Mouse (Mus musculus): ENCODE measurements around the gene Tbca. TPM values are rescaled to one million over a fixed set of nuclear protein-coding genes. Genes with fewer than 3 reads are reported as not detected.

Gene Tbca
- total RNA-seq (2021): 10 to 100 TPM; 52.7 to 59.5 TPM
- long read RNA-seq, experiment 1, transcript Tbca-201 (4 exons, 559 nt): major isoform, 61 of 66 reads
- long read RNA-seq, experiment 1, partial matches to known transcripts: 3 of 66 reads
- long read RNA-seq, experiment 1, other reads (novel, unspliced or antisense): 1 of 66 reads
- long read RNA-seq, experiment 2, transcript Tbca-201 (4 exons, 559 nt): major isoform, 85 of 95 reads
- long read RNA-seq, experiment 2, partial matches to known transcripts: 4 of 95 reads
- long read RNA-seq, experiment 2, other reads (novel, unspliced or antisense): 2 of 95 reads

GRCm38 (mm10) chr13:94788771-94789649 is at the start of gene Tbca:
Gene Tbca (plus strand): TSS chr13:94788910.
- intact Hi-C loops (cut with DNase I): no loop called here
- peak; percentile 76 to 83 for DNase-seq

DNA sequence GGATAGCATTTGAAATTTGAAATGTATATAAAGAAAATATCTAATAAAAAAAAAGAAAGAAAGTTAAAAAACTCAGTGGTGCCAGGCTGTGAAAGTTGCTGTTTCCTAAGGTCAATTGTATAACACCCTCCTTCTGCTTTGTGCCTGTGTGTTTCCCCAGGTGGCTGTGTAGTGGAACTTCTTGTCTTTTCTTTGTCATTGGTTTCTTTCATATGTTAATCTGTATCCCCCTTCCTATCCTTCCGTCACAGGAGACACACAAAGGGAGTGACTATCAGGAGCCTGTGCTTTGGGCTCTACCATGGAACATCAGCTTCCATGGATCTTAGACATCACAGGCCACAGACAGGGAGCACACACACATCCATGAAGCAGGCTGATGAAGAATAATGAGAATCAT is 43.5 kb upstream of the Tbca start:
- intact Hi-C loops (cut with DNase I): no loop called here

GRCm38 (mm10) chr13:94765852-94766251 is 22.9 kb upstream of the Tbca start:
- no peak for DNase-seq
- intact Hi-C loops (cut with DNase I): no loop called here

More for the DNA sequence above, 43.5 kb upstream of the Tbca start:
- no peak for DNase-seq

DNA sequence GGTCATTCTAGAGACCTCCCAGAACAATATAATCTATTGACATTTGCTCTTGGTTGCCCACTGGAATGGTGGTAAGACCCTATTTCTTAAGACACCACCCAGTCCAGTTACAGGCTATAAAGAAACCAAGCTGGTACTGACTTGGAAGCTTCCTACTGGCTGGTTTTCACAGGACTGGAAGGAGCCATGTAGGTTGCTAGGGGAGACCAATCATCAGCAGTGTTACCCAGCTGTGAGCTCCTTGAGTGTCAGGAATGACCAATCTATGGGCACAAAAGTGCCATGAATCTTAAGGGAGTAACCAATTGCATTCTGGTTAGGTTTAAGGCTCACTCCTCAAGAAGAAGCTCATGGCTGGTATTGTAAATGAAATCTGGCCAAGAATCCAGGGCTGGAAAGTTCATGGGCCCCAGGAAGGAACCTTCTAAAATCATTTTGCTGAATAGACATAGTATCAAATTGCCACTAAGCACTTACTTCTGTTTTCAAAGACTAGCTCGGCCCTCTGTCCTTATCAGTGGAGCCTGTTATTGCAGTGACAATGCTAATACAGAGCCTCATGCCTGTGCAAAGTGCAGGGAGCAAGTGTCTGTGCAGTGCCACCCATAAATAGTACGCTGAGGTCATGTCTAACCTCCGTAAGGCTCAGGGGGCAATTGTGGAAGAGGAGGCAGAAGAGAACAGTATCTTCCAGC is 20.1 kb upstream of the Tbca start:
- DNase-seq: no peak

DNA sequence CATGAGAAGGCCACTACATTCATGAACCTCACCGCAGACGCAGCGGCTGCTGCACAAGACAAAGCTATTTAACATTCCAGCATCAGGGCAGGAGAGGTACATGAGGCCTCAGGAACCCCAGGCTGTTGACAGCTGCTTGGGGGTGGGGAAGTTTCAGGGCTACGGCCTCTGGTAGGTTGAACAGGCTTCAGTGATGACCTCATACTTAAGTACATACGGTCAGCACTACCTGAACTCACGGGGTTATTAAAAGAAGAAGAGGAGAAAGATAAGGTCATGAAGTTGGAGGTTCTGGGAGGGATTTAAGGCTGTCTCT is 19.6 kb upstream of the Tbca start:
- intact Hi-C loops (cut with DNase I): no loop called here

More for the DNA sequence above, 20.1 kb upstream of the Tbca start:
- intact Hi-C loops (cut with DNase I): no loop called here

DNA sequence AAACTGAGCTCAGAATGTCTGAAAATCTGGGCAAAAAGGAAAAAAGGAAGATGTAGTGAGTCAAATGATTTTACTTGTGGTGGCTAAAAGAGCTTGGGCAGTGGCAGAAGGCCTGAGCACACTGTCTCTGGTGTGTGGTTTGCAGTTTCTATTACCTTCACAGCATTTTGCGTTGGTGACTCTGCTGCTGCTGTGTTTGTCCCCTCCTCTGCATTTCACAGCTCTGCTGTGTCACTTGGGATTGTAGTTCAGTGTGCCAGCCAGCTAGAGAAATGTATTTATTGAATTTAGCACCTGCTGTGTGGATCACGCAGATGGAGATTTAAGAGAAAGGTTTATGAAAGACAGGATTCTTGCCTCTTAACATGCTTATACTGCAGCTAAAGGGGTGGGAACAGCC is 1.8 kb upstream of the Tbca start:
- no peak for DNase-seq
- intact Hi-C loops (cut with DNase I): no loop called here

More for the DNA sequence above, 19.6 kb upstream of the Tbca start:
- no peak for DNase-seq

GRCm38 (mm10) chr13:94794689-94795088 is 6.0 kb downstream of the Tbca start:
- no peak for DNase-seq
- intact Hi-C loops (cut with DNase I): no loop called here

GRCm38 (mm10) chr13:94803480-94804057 is 14.9 kb downstream of the Tbca start:
- intact Hi-C loops (cut with DNase I): no loop called here
- DNase-seq: no peak

DNA sequence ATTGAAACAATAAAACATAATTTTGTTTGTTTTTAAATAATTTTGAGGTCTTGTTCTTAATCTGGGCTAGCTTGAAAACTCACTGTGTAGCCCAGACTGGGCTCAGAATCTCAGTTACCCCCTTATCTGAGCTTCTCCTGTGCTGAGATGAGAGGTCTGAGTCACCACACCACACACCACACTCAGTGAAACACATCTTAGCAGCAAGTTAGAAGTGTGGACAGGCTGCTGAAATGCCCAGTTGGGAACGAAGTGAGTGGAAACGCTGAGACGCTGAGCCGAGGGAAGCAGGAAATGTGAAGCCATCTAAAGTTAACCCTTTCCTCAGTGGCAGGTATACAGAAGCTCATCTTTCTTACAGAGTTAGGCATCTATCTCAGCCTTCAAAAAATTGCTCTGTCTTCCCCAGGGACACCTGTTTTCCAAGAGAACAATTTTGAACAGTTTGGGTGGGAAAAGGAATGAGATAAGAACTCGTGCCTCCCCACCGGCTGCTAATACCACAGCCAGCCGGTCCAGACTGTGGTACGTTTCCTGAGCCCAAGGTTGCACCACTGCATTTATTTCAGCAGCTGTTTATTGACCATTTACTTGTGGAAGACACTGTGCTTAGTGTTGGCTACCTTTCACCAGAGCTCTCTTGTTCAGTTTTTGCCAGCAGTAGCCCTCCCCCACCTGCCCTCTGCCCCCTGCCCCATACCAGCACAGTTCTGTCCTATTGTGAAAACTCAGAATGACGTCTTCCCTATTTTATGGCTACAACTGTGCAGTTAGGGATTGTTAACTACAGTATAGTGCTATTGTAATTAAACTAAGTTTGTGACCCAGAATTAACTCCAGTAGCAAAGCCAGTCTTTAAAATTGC is 17.8 kb downstream of the Tbca start:
- intact Hi-C loops (cut with DNase I): no loop called here
- DNase-seq: no peak

GRCm38 (mm10) chr13:94808596-94808995 is 19.9 kb downstream of the Tbca start:
- no peak for DNase-seq
- intact Hi-C loops (cut with DNase I): no loop called here

DNA sequence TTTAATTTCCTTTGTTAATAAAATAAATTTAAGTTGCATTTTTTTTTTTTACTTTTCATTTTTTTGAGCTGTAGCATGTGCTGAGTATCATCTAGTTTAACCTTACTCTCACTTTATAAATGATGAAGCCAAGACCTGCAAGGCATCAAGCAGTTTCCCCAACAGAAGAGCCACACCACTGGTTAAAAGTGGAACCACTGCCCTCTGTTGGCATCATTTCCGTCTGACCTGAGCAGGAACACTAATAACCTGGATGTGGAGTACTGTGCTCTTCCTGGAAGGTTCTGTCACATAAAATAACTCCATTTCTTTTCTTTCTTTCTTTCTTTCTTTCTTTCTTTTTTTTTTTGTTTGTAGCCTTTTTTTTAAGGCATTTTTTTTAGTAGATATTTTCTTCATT is 21.0 kb downstream of the Tbca start:
- DNase-seq: no peak
- intact Hi-C loops (cut with DNase I): no loop called here

DNA sequence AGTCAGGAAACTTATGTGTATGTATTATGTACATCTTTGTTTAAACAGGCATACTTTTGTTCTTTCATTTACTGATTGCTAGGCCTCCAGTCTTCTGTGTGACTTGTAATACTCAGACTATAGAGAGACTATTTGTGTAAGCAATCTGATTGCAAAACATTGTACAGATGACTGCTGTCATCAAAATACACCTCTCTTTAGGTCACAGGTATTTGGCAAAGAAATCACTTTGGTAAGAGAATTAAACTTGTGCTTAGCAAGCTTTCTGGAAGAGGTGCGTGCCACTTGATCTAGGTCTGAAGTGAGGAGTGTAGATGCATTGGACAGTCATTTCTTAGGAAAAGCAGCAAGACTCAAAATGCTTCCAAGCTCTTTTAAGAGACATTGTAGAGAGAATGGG is 22.7 kb downstream of the Tbca start:
- no peak for DNase-seq
- intact Hi-C loops (cut with DNase I): no loop called here

- no peak for DNase-seq
- intact Hi-C loops (cut with DNase I): no loop called here
Observed at GRCm38 (mm10) chr13:94813770-94814169, 25.1 kb downstream of the Tbca start.

- no peak for DNase-seq
- intact Hi-C loops (cut with DNase I): no loop called here
Observed at GRCm38 (mm10) chr13:94820516-94820915, 31.8 kb downstream of the Tbca start.

GRCm38 (mm10) chr13:94820956-94821355 is 32.2 kb downstream of the Tbca start:
- intact Hi-C loops (cut with DNase I): no loop called here
- no peak for DNase-seq

DNA sequence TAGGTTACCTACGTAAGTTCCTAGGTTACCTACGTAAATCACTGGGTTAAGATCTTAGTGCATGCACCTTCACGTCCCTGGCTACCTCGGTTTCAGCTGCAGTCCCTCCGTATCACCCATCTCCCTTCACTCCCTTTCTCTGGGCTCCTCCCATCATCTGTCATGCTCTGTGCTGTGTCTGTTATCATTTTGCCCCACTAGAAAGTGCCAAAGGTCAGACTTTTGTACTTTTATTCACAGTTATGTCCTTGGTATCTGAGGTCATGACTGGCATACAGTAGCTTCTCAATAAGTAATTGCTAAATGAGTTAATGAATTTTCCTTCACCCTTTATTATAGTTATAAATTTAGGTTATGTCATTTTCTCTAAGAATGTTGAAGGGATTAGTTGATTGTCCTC is 37.7 kb downstream of the Tbca start:
- no peak for DNase-seq
- intact Hi-C loops (cut with DNase I): no loop called here

GRCm38 (mm10) chr13:94826986-94827385 is 38.3 kb downstream of the Tbca start:
- DNase-seq: no peak
- intact Hi-C loops (cut with DNase I): no loop called here

GRCm38 (mm10) chr13:94827847-94828246 is 39.1 kb downstream of the Tbca start:
- intact Hi-C loops (cut with DNase I): no loop called here
- no peak for DNase-seq

DNA sequence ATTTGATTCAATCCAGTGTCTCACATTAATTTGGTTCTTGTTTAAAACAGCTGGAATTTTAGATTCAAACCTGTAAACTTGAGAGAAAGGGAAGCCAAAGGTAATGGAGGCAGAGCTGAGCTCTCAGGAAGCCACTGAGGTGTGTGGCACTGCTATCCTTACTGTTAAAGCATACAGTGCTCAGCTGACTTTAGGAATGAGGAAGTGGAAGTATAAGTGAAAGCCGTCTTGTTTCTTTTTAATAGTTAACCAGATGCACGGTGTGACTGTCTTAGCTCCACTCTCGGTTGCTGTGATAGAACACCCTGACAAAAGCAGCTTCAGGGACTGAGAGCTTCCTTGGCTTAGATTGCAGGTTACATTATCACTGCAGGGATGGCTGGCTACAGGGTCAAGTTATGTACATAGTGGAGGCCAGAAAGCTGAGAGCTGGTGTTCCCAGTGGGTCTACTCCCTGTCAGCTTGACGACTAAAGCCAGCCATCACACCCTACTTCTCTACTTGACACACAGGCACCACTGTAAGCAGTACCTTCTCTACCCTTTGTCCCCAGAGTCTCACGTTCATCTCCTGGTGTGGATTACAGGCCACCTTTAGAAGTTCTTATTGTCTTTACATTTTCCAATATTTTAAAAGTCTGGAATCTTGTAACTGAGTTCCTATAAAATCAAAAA is 49.5 kb downstream of the Tbca start:
- DNase-seq: no peak
- intact Hi-C loops (cut with DNase I): no loop called here

All from gastrocnemius, postnatal 36 days (tissue).